Mouse (Mus musculus): ENCODE data around the gene Eif5b.
"Not testable (repeated sequence)": the region's sequence is repeated elsewhere in the genome, so short reads cannot be mapped to it uniquely, and the experiment has no call there.

- not testable (repeated sequence) for TF ChIP-seq POLR2A (IDR thresholded peaks at IDR 0.05; ENCODE audit: borderline replicate concordance, control insufficient read depth, low read depth, low read length); CTCF (IDR thresholded peaks at IDR 0.05; ENCODE audit: control insufficient read depth, insufficient read depth, low read length)
Observed at GRCm38 (mm10) chr1:38062156-38062555, 64.3 kb downstream of the Eif5b start.
